ENCODE assay signal across 8 mouse cellular contexts in the genomic region with DNA sequence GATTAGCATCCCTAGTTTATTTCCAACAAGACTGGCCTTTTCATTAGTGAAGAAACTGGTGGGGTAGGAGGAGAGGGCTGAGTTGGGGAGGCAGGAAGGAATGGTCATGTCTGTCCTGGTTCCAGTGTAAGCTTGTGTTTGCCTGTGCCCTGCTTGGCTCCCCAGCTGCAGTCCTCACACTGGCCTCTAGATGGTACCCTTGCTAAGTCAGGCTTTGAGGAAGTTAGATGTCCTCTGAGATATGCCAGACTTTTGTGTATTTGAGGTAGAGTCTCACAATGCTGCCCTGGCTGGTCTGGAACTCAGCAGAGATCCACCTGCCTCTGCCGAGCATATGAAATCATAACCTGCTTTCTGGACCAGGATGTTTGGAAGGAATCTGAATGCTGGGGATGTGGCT. TPM values are rescaled to one million over a fixed set of nuclear protein-coding genes. Genes with fewer than 3 reads are reported as not detected.
DNase-seq lines count a peak whose midpoint lies in the region; ATAC-seq and TF ChIP-seq lines count a peak whose summit lies in the region.

No protein-coding gene starts in this region.

- WGBS in hindbrain, postnatal 0 days = 42% methylated on average over 1 of the region's 1 CpGs
- WGBS in limb, embryonic 10.5 days = 70% methylated on average over 1 of the region's 1 CpGs

- no peak overlapping the region for H3K4me2 ChIP-seq in hindbrain, postnatal 0 days (ENCODE audit: low read depth, low read length)

- no peak for TF ChIP-seq POLR2A in bone marrow macrophage, adult 2 months (IDR thresholded peaks at IDR 0.05; ENCODE audit: borderline replicate concordance, low read depth, low read length)

- peak; percentile 52 to 61 for DNase-seq in urinary bladder, adult 18-20 months (ENCODE audit: low spot score in 2 of 2)
- DNase-seq in urinary bladder, adult 2 months (ENCODE audit: low spot score) = no peak
- peak; percentile 48 for DNase-seq in fibroblast of lung, adult 2 months (ENCODE audit: low read depth)
- peak; percentile 76 for DNase-seq in hindbrain, postnatal 0 days (ENCODE audit: low spot score)
- DNase-seq in limb, embryonic 10.5 days (ENCODE audit: low spot score) = peak; percentile 76
- peak; percentile 47 for DNase-seq in ovary, postnatal 10 days (ENCODE audit: low spot score)
- peak; percentile 86 for DNase-seq in thymus, postnatal 0 days (ENCODE audit: low spot score)

- H3K9me3 ChIP-seq in hindbrain, postnatal 0 days (ENCODE audit: low read length) = no peaks in the 10 kb centered on the region
- H3K9me3 ChIP-seq in limb, embryonic 10.5 days (replicated peaks) = no peaks in the 10 kb centered on the region

- no peak for ATAC-seq in hindbrain, postnatal 0 days

- no peaks in the 10 kb centered on the region for H3K27me3 ChIP-seq in hindbrain, postnatal 0 days (ENCODE audit: insufficient read depth, low read length)
- H3K27me3 ChIP-seq in limb, embryonic 10.5 days (ENCODE audit: low read depth, poor library complexity, severe bottlenecking) = no peaks in the 10 kb centered on the region

- H3K36me3 ChIP-seq in hindbrain, postnatal 0 days (ENCODE audit: insufficient read depth, low read length) = peaks cover 9% of the 10 kb centered on the region
- H3K36me3 ChIP-seq in limb, embryonic 10.5 days = peaks cover 33% of the 10 kb centered on the region

- no peak overlapping the region for H3K27ac ChIP-seq in bone marrow macrophage, adult 2 months (ENCODE audit: insufficient read depth, low read depth, low read length)
- H3K27ac ChIP-seq in hindbrain, postnatal 0 days = no peak overlapping the region
- no peak overlapping the region for H3K27ac ChIP-seq in limb, embryonic 10.5 days

- no peak overlapping the region for H3K9ac ChIP-seq in hindbrain, postnatal 0 days (replicated peaks; ENCODE audit: low read length)

- peaks cover 14% of the 10 kb centered on the region for H3K4me1 ChIP-seq in bone marrow macrophage, adult 2 months (ENCODE audit: control insufficient read depth, insufficient read depth, low read length)
- 0 out of 2 replicates have a peak, but pooled peaks cover 15% of the 10 kb centered on the region for H3K4me1 ChIP-seq in hindbrain, postnatal 0 days (ENCODE audit: insufficient read depth, low read length)
- peaks cover 21% of the 10 kb centered on the region for H3K4me1 ChIP-seq in limb, embryonic 10.5 days

- TF ChIP-seq CTCF in bone marrow macrophage, adult 2 months (IDR thresholded peaks at IDR 0.05; ENCODE audit: low read depth, low read length) = 0 out of 2 replicates have a peak, but pooled peaks have one; percentile 12
- TF ChIP-seq CTCF in hindbrain, postnatal 0 days (IDR thresholded peaks at IDR 0.05; ENCODE audit: low read depth) = peak; percentile 89

- no peak overlapping the region for H3K4me3 ChIP-seq in bone marrow macrophage, adult 2 months (ENCODE audit: insufficient read depth, low read length)
- no peak overlapping the region for H3K4me3 ChIP-seq in hindbrain, postnatal 0 days (ENCODE audit: low read length)
- no peak overlapping the region for H3K4me3 ChIP-seq in limb, embryonic 10.5 days

RNA-seq across cellular contexts. Expression of gene Retsat, which starts 3.5 kb away (rescaled TPM):
- polyA plus RNA-seq in urinary bladder, adult 2 months (2012; rRNA removed) = 19.6 and 22.7 TPM in 2 replicates
- polyA plus RNA-seq in bone marrow macrophage, adult 2 months (2012; ENCODE audit: insufficient read depth, insufficient read length, missing spikeins) = 15.7 and 21.3 TPM in 2 replicates
- total RNA-seq in hindbrain, postnatal 0 days (2014; rRNA removed) = 4.9 and 12.6 TPM in 2 replicates
- 10.0 and 11.6 TPM in 2 replicates for polyA plus RNA-seq in hindbrain, postnatal 0 days (2015; fragmentation: Nextera tagmentation; extraction: Ambion mirVana)
- polyA plus RNA-seq in limb, embryonic 10.5 days (2016; fragmentation: Nextera tagmentation; extraction: Ambion mirVana) = 9.9 and 10.1 TPM in 2 replicates
- 8.4 and 10.5 TPM in 2 replicates for polyA plus RNA-seq in thymus, postnatal 0 days (2015; fragmentation: Nextera tagmentation; extraction: Ambion mirVana)

RNA-seq across cellular contexts. Expression of gene Elmod3, which starts 3.5 kb away (rescaled TPM):
- 18.4 and 19.1 TPM in 2 replicates for polyA plus RNA-seq in urinary bladder, adult 2 months (2012; rRNA removed)
- 12.0 and 12.6 TPM in 2 replicates for polyA plus RNA-seq in bone marrow macrophage, adult 2 months (2012; ENCODE audit: insufficient read depth, insufficient read length, missing spikeins)
- total RNA-seq in hindbrain, postnatal 0 days (2014; rRNA removed) = 23.8 and 26.1 TPM in 2 replicates
- 16.2 and 18.4 TPM in 2 replicates for polyA plus RNA-seq in hindbrain, postnatal 0 days (2015; fragmentation: Nextera tagmentation; extraction: Ambion mirVana)
- 14.0 and 14.6 TPM in 2 replicates for polyA plus RNA-seq in limb, embryonic 10.5 days (2016; fragmentation: Nextera tagmentation; extraction: Ambion mirVana)
- 11.8 and 13.9 TPM in 2 replicates for polyA plus RNA-seq in thymus, postnatal 0 days (2015; fragmentation: Nextera tagmentation; extraction: Ambion mirVana)

RNA-seq across cellular contexts. Expression of gene Tgoln1, which starts 15.1 kb away (rescaled TPM):
- 68.9 and 70.1 TPM in 2 replicates for polyA plus RNA-seq in urinary bladder, adult 2 months (2012; rRNA removed)
- 80.0 and 87.9 TPM in 2 replicates for polyA plus RNA-seq in bone marrow macrophage, adult 2 months (2012; ENCODE audit: insufficient read depth, insufficient read length, missing spikeins)
- total RNA-seq in hindbrain, postnatal 0 days (2014; rRNA removed) = 28.5 and 29.8 TPM in 2 replicates
- 36.3 and 36.4 TPM in 2 replicates for polyA plus RNA-seq in hindbrain, postnatal 0 days (2015; fragmentation: Nextera tagmentation; extraction: Ambion mirVana)
- 22.2 and 24.5 TPM in 2 replicates for polyA plus RNA-seq in limb, embryonic 10.5 days (2016; fragmentation: Nextera tagmentation; extraction: Ambion mirVana)
- 43.9 and 44.1 TPM in 2 replicates for polyA plus RNA-seq in thymus, postnatal 0 days (2015; fragmentation: Nextera tagmentation; extraction: Ambion mirVana)

RNA-seq across cellular contexts. Expression of gene Capg, which starts 57.5 kb away (rescaled TPM):
- polyA plus RNA-seq in urinary bladder, adult 2 months (2012; rRNA removed) = 115 and 129 TPM in 2 replicates
- 788 and 835 TPM in 2 replicates for polyA plus RNA-seq in bone marrow macrophage, adult 2 months (2012; ENCODE audit: insufficient read depth, insufficient read length, missing spikeins)
- 5.8 and 10.6 TPM in 2 replicates for total RNA-seq in hindbrain, postnatal 0 days (2014; rRNA removed)
- 10.0 and 11.2 TPM in 2 replicates for polyA plus RNA-seq in hindbrain, postnatal 0 days (2015; fragmentation: Nextera tagmentation; extraction: Ambion mirVana)
- 20.8 and 23.3 TPM in 2 replicates for polyA plus RNA-seq in limb, embryonic 10.5 days (2016; fragmentation: Nextera tagmentation; extraction: Ambion mirVana)
- 62.4 and 63.4 TPM in 2 replicates for polyA plus RNA-seq in thymus, postnatal 0 days (2015; fragmentation: Nextera tagmentation; extraction: Ambion mirVana)
